Mouse (Mus musculus): ENCODE measurements around the gene Eftud2.

Eftud2 gene

DNA sequence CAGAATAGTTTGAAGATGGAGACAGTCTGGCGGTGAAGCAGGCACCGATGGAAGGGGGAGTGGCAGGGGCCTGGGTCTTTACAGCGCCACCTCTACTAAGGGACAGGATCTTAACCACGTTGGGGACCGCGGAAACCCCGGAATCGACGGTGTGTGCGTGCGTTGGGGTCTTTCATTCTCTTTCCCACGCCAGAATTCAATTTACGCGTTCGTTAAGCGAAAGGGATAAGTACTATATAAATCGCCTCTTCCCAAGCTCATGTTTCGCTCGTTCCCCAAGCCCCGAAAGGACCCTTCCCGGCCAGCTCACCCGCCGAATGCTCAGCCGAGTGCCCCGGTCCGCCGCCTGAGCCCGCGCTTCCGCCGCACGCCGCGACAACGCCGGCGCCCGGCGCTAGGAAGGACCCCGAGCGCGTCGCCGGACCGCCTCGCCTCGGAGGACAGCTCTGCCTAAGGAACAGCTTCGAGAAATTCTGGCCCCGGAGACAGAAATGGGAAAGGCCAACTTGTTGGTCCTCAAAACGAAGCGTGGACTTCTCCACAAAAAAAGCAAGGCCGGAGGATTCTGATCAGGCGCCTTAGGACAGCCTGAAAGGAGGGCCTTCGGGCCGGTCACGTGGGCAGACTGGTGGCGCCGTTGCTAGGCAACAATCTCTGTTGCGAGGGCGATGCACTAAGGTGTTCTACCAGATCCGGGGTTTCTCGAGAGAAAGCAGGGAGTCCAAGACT lies at the start of gene Eftud2, which contains the start of gene Ccdc103:
TSS of gene Eftud2 (minus strand) at position 401 of the 729 bp plus-strand sequence.
TSS of gene Ccdc103 (plus strand) at position 620 of the 729 bp plus-strand sequence.
- peak; percentile 95 for DNase-seq (ENCODE audit: low spot score)

DNA sequence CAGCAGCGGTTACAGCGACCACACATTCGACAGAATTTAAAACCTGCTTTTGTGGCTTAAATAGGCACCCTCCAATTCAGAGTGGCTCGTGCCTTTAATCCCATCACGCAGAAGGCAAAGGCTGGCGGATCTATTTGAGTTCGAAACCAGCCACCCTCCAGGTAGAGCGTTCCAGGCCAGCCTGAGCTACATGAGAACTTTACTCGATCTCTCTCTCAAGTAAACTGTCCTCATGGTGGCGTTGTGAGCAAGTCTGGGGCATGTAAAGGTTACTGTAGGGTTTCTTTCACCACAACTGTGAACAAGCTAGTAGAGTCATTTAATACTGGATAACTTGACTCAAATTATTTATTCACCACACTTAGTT lies 44.5 kb upstream of the Eftud2 start:
- no peak for DNase-seq (ENCODE audit: low spot score)

DNA sequence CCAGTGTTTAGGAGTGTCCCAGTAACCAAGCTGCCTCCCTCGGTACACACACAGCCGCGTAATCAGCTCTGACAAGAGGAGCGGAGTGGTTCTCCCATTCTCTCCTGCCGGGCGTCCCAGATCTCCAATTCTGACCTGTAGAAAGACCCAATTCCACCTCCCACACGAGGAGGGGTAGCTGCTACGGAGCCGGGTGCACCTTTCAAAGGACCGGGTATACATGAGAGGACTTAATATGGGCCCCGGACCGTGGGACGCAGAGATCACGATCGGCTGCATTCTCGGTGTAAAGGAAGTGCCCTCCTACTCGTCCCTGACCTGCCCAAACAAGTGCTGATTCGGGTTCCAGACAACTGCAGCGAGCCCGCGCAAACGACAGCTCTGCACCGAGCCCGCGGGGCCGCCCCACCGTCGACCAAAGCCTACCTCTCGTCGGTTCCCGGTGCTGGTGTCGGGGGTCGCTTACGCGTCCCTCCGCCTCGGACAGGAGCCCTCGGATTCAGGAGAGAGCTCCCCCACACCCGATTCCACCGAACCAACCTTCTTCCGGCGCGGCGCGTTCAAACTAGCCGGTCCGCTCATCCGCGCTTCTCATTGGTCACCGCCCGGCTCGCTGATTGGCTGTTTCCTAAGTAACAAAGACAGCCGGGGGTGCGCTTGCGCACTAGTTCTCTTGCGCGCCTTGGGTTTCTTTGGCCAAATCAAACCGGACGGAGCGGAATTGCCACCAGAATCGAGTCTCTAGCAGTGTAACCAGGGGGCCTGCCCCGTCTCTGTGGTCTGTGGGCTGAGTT lies 44.0 kb upstream of the Eftud2 start, which contains the start of gene Kif18b:
TSS of gene Kif18b (minus strand) at position 568 of the 794 bp plus-strand sequence.
- peak; percentile 83 for DNase-seq (ENCODE audit: low spot score)

DNA sequence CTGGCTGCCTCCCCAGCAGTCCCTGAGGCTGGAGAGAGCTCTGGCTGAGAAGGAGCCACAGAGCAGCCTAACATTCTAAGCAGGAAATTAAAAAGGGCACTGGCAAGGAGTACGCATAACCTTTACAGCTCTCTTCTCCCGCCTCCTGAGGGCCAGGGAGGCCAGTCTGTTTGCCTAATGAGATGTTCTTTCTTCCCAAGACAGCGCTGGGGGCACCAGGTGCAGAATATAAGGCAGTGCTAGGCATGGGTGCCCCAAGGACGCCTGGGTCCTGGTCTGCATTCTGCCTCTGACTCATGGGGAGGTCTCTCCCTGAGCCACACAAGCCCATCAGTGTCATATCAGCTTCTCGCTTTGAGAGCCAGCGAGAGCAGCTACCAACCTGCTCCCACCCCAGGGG lies 40.7 kb upstream of the Eftud2 start:
- DNase-seq (ENCODE audit: low spot score) = no peak

DNA sequence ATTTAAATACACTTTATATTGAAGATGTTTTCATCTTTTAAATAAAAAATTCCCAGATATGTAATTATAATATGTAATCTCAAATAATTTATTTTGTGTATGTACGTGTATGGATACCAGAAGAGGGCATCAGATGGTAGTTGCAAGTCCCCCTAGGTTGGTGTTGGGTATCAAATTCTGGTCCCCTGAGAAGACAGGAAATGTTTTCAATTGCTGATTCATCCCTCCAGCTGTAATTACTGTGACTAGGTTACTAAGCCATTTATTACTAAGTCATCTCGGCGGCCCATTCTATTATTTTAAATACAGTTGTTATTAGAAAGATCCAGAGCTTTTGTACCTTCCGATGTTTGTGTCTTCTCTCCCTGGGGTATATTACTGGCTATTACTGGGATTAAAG lies 37.3 kb upstream of the Eftud2 start:
- no peak for DNase-seq (ENCODE audit: low spot score)

DNA sequence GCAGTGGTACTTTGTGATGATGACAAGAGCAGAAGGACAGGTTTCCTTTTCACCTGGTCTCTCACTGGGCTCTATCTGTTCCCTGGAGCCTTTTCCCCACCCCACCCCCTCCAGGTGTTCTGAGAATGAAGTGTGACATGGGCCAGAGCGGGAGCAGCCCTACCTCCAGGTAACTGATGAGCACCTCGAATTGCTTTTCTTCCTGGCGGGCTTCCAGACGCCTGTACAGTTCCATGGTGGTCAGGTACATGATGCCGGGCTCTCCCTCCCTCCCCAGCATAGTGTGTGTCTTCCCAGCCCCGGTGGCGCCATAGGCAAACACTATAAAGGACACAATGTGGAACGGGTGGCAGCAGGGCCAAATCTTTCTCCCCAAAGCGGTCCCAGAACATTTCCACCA lies 34.6 kb upstream of the Eftud2 start:
- DNase-seq (ENCODE audit: low spot score) = no peak

DNA sequence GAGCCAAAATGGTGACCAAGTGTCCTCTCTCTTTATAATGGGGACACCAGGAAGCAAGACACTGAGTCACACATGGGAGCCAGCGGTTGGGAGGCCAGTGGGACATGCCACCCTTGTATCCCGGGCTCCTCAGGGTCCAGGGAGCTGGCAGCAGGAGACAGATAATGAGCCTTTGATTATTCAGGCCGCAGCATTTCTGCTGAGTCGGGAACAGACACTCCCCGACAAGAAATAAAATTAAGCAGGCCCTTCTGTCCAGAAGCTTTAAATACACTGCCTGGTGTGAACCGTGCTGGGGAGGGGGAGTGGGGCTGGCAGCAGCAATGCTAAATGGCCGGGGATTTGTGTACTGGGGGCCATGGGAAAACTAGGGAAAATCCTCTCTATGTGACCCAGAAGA lies 30.6 kb upstream of the Eftud2 start:
- no peak for DNase-seq (ENCODE audit: low spot score)

DNA sequence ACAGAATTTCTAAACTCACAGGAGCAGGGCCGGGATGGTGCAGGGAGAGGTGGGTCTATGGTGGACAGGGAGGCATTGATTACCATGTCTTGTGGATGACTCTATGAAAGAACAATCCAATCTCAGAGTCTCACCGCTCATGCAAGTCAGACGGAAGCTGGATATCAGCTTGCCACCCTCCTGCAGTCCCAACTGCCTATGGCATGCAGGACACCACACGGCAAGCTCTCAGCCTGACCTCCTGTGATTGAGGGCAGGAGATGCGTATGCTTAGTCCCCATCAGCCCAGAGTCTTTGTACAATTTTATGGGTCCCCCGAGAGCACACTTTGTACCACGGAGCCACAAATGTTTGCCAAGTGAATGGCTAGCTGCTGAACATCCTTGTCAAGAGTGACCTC lies 22.9 kb upstream of the Eftud2 start:
- DNase-seq (ENCODE audit: low spot score) = no peak

DNA sequence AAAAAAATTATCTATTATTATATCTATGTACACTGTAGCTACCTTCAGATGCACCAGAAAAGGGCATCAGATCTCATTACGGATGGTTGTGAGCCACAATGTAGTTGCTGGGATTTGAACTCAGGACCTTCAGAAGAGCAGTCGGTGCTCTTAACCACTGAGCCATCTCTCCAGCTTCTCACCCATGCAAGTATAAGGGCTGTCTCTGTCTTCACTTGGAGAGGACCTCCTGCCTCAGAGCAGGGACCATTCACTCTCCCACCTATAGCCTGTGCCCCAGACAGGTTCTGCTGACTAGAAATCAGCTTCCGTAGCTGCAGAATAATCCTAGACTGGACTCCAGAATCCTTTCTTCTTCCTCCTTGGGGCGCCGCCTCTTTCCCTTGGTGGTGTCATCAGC lies 21.3 kb upstream of the Eftud2 start:
- DNase-seq (ENCODE audit: low spot score) = no peak

DNA sequence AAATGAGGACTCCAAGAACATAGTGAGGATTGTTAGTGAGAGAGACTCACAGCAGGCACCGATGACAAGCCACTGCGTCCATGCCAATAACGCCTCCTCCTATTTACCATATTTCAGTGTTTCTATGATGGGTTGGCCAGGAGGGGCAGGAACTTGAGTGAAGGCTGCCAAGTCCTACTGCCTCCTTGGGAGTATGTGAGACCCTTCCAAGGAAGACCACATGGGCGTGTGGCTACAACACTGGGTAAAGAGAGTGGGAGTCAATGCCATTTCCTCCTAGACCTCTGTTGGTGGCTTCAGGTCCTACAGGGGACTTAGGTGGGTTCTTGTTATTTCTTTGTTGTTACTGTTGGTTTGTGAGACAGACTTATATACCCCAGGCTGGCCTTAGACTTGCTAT lies 20.4 kb upstream of the Eftud2 start:
- DNase-seq (ENCODE audit: low spot score) = no peak

DNA sequence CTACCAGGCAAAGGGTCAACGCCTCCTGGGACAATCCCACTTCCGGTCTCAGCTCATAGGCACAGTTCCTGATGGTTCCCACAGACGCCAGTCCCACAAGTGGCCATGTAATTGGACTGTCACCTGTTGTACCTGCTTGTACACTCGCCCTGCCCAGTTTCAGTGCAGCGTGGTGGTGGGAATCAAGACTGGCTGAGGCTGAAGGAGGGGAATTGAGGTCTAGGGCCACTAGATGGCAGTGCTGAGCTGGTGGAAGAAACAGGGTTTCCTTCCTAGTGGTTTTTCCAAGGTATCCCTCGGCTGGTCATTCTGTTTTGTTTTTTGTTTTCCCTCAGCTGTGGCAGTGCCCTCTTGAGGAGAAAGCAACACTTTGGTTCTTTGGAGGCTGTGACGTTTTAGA lies 20.0 kb upstream of the Eftud2 start, which contains the start of gene Gfap:
TSS of gene Gfap (minus strand) at position 150 of the 400 bp plus-strand sequence.
- DNase-seq (ENCODE audit: low spot score) = no peak

DNA sequence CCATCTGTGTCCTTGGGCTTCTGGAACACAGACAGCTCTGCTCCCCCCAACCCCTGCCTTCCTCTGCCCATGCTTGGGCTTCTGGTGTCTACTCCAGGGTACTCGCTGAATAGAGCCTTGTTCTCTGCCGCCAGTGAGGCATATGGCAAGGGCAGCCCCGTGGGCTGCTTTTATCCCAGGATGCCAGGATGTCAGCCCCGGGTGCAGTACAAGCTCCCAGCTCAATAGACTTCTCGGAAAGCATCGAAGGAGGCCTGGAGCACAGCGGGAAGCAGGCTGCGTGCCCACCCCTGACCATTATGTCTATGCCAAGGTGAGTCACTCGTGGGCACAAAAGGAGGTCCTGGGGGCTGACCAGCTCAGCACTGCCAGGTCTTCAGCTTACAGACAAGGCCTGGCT lies 17.6 kb upstream of the Eftud2 start:
- DNase-seq (ENCODE audit: low spot score) = no peak

DNA sequence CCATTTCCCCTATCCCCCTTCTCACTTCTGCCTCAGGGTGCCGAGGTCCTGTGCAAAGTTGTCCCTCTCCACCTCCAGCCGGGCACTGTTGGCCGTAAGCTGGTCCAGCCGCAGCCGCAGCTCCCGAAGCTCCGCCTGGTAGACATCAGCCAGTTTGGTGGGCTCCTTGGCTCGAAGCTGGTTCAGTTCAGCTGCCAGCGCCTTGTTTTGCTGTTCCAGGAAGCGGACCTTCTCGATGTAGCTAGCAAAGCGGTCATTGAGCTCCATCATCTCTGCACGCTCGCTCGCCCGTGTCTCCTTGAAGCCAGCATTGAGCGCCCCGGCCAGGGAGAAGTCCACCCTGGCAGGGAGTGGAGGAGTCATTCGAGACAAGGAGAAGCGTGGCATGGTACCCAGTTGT lies 15.9 kb upstream of the Eftud2 start:
- DNase-seq (ENCODE audit: low spot score) = no peak

DNA sequence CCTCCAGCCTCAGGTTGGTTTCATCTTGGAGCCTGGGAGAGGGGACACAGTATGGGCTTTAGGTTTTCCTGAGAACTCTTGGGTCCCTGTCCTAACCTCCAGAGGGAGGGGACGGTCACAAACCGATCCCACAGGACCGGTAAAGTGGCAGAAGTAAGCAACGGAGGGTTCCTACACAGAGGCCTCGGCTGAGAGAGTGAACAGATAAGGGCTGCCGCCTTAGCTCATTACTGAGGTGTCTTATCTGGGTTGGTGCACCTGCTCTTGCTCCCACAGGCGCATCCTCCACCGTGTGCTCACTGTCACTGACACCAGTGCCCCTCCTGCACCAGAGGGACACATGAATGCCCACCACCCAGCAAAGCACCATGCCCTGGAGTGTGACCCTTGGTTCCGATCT lies 15.0 kb upstream of the Eftud2 start:
- DNase-seq (ENCODE audit: low spot score) = no peak

DNA sequence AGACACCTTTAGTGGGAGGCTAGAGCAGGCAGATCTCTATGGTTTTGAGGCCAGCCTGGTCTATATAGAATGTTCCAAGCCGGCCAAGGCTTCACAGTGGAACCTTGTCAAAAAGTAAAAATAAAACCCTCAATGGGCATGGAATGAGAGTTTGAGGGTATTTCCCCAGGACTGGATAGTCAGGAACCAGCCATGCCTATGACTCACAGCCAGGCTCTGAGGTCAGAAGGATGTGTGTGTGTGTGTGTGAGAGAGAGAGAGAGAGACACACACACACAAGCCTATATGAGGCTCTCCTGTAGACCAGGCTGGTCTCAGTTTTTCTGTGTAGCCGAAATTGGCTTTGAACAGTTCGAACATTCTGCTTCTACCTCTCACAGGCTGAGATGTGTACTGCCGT lies 13.9 kb upstream of the Eftud2 start:
- DNase-seq (ENCODE audit: low spot score) = no peak

DNA sequence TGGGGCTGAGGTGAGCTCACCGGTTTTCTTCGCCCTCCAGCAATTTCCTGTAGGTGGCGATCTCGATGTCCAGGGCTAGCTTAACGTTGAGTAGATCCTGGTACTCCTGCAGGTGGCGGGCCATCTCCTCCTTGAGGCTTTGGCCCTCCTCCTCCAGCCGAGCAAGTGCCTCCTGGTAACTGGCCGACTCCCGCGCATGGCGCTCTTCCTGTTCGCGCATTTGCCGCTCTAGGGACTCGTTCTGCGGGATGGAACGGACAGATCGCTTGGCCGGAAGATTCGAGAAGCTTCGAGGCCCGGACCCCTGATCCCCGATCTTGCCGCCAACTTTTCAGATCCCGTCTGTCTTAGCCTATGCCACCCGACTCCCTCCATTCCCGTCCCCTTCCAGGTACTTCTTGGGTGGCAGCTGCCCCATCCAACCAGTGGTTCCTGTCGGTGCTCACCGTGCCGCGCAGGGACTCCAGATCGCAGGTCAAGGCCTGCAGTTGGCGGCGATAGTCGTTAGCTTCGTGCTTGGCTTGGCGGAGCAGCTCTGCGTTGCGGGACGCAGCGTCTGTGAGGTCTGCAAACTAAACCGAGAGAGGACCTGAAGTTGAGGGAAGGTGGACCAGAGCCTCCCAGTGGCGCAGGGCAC lies 12.3 kb upstream of the Eftud2 start:
- no peak for DNase-seq (ENCODE audit: low spot score)

DNA sequence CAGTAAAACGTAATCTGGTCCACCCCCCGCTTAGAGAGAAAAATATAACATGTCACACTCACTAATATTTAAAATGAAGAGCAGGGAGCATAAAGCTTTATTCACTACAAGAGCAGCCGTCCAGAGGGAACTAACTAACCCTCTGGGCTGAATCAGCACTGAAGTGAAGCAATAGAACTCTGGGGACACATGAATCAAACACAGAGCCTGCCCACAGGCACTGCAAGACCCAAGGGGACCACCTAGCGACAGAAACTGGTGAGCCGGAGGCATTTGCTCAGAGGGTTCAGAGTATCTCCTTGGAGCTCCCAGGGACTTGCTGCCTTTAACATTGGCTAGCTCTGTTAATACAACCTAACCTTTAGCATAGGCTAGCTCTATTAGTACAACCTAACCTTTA lies 9.3 kb upstream of the Eftud2 start:
- DNase-seq (ENCODE audit: low spot score) = no peak

DNA sequence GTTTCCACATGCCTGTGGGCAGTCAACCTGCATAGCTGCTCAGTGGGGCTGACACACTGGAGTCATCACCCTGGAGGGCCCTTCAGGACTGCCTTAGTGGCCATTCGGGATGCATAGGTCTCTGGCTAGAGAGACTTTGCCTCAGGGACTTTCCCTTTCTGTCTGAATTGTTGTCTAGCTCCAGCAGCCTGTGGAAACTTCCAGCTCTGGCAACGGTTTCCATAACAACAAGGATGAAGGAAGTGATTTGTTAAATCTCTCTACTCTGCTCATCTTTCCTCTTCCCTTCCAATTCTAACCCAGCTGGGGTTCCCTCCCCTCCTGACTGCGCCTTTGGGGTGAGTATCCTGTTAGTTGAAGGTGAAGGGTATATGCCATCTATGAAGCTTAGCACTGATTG lies 7.3 kb upstream of the Eftud2 start:
- DNase-seq (ENCODE audit: low spot score) = no peak

DNA sequence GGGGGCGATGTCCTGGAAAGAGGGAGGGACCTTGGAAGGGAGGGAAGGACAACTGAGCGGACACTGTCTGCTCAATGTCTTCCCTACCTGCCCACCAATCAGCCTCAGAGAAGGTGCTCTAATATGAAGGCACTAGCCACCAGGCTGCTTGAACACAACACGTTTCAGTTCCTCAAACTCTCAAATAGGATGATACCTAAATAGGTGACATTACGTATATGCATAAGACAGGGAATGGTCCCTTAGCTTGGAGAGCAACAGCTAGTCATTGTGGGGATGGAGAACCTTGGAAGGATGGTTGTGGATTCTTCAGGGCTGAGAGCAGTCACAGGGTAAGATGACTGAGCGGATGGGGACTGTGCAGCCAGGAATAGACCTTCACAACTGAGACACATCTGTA lies 6.6 kb upstream of the Eftud2 start:
- no peak for DNase-seq (ENCODE audit: low spot score)

DNA sequence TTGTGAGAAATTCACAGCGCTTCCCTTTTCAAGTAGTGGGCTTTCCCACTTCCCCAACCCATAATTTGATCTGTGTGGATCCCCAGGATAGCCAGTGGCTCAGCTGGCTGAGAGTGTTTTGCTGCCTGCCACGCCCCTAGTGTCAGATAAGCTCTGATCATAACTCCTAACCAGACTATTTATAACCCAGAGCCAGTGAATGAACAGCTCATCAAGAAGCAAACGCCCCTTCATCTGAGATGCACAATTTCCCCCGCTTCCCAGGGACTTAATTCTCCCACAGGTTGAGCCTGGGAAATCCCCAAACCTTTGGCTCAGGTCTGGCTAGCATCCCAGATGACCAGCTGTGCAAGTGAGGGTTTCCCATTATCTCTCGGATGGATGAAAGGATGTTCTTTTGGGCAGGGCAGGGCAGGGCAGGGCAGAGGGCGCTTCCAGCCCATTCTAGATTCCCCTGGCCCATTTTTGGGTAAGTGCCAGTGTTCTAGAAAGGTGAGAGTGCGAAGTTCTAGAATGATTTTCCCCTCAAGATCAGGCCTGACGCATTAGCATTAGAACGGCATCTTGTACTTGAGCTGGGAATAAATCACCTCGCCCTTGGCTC lies 3.9 kb upstream of the Eftud2 start, which contains the start of gene Fam187a:
TSS of gene Fam187a (plus strand) at position 554 of the 604 bp plus-strand sequence.
- DNase-seq (ENCODE audit: low spot score) = no peak

DNA sequence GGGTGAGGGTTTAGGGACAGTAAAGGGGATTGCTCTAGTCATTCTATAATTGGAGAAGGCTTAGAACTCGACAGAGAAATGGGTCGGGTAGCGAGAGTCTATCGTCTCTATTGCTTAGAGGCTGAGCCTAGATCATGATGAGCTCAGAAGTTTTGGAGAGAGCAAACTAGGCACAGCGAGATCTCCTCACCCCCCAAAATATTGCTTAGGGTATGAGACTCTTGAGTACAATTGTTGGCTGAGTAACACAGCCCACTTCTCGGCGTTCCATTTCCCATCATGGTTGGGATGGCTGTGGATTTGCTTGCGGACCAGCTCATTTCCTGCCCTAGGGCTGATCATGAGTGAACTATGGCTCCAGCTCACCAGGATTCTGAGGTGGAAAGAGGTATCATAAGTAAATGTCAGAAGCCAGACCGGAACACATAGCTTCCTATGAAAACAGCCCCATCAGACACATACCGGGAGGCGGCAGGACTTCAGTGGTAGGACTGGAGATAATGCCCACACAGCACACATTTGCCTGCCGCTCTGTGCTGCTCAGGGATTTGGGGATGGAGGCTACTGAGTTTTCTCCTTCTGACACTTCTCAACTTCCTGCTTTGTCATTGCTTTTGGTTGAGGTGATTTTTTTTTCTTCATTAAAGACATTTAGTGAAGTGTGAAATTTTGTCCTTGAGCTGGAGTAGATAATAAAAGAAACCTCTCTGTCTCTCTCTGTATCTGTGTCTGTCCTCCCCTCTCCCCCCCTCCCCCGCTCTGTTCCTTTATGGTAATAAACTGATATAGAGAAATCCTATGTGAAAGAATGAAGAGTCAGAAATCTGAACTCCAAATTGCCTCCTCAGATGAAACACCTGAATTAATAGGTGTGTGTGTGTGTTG lies 771 bp upstream of the Eftud2 start:
- DNase-seq (ENCODE audit: low spot score) = no peak

All from layer of hippocampus, adult 9-10 months (tissue).